In genomic region chr5:120511643-120512220, GRCm38 (mm10) we compare ENCODE assay signal across 9 mouse cellular contexts. TPM values are rescaled to one million over a fixed set of nuclear protein-coding genes. Genes with fewer than 3 reads are reported as not detected.
A peak's percentile ranks its signal among the peaks of the same experiment; 100 is the strongest.
DNase-seq lines count a peak whose midpoint lies in the region; ATAC-seq lines count a peak whose summit lies in the region.
"Had no signal": no experiment of that assay in that cellular context is flagged by ENCODE, and none has a peak within 500 bp of the region (broad histone marks: within the 10 kb centered on the region; RNA-seq: fewer than 3 reads in every experiment).

No protein-coding gene starts in this region.

- H3K4me3 ChIP-seq in embryonic facial prominence, embryonic 10.5 days = peak overlapping the region; percentile 62
- H3K4me3 ChIP-seq in heart, embryonic 16.5 days (ENCODE audit: low read length) = peak overlapping the region; percentile 64
- peak overlapping the region; percentile 57 for H3K4me3 ChIP-seq in limb, embryonic 13.5 days
- H3K4me3 ChIP-seq in midbrain, embryonic 15.5 days = peak overlapping the region; percentile 40

- no peak for DNase-seq in frontal cortex, postnatal 14 days (ENCODE audit: low spot score in 2 of 2)
- DNase-seq in embryonic facial prominence, embryonic 10.5 days (ENCODE audit: low spot score) = no peak
- DNase-seq in cerebellum, postnatal 36 days = no peak
- DNase-seq in layer of hippocampus, postnatal 14 days (ENCODE audit: low spot score in 2 of 2) = no peak

- H3K4me1 ChIP-seq in embryonic facial prominence, embryonic 10.5 days = peaks cover 50% of the 10 kb centered on the region
- peaks cover 22% of the 10 kb centered on the region for H3K4me1 ChIP-seq in heart, embryonic 16.5 days (ENCODE audit: control insufficient read depth, insufficient read depth, low read length)
- H3K4me1 ChIP-seq in limb, embryonic 13.5 days = peaks cover 61% of the 10 kb centered on the region
- peaks cover 20% of the 10 kb centered on the region; the same call in 1 of the 2 replicates for H3K4me1 ChIP-seq in midbrain, embryonic 15.5 days

- 31% methylated on average over 14 of the region's 14 CpGs for WGBS in embryonic facial prominence, embryonic 10.5 days
- WGBS in heart, embryonic 16.5 days = 25% methylated on average over 14 of the region's 14 CpGs
- 28% methylated on average over 14 of the region's 14 CpGs for WGBS in limb, embryonic 13.5 days
- WGBS in midbrain, embryonic 15.5 days = 42% methylated on average over 14 of the region's 14 CpGs

- peak overlapping the region; percentile 79 for H3K4me2 ChIP-seq in heart, embryonic 16.5 days (ENCODE audit: low read depth, low read length)
- peak overlapping the region; percentile 70 for H3K4me2 ChIP-seq in limb, embryonic 13.5 days (replicated peaks)
- peak overlapping the region; percentile 77 for H3K4me2 ChIP-seq in midbrain, embryonic 15.5 days

- H3K9ac ChIP-seq in heart, embryonic 16.5 days (ENCODE audit: low read length) = peak overlapping the region; percentile 70; the same call in 1 of the 2 replicates
- H3K9ac ChIP-seq in limb, embryonic 13.5 days = peak overlapping the region; percentile 59
- no peak overlapping the region for H3K9ac ChIP-seq in midbrain, embryonic 15.5 days

- no peaks in the 10 kb centered on the region for H3K36me3 ChIP-seq in embryonic facial prominence, embryonic 10.5 days (replicated peaks)
- H3K36me3 ChIP-seq in heart, embryonic 16.5 days (ENCODE audit: control insufficient read depth, insufficient read depth) = no peaks in the 10 kb centered on the region
- H3K36me3 ChIP-seq in limb, embryonic 13.5 days = no peaks in the 10 kb centered on the region
- H3K36me3 ChIP-seq in midbrain, embryonic 15.5 days (replicated peaks) = no peaks in the 10 kb centered on the region

- no peak overlapping the region for H3K27ac ChIP-seq in embryonic facial prominence, embryonic 10.5 days (replicated peaks)
- H3K27ac ChIP-seq in heart, embryonic 16.5 days (ENCODE audit: low read length) = no peak overlapping the region
- H3K27ac ChIP-seq in limb, embryonic 13.5 days = no peak overlapping the region
- H3K27ac ChIP-seq in midbrain, embryonic 15.5 days = no peak overlapping the region

- no peaks in the 10 kb centered on the region for H3K9me3 ChIP-seq in embryonic facial prominence, embryonic 10.5 days
- H3K9me3 ChIP-seq in heart, embryonic 16.5 days (replicated peaks; ENCODE audit: control insufficient read depth, low read length) = no peaks in the 10 kb centered on the region
- H3K9me3 ChIP-seq in limb, embryonic 13.5 days = peaks cover 4% of the 10 kb centered on the region; the same call in 1 of the 2 replicates
- H3K9me3 ChIP-seq in midbrain, embryonic 15.5 days = no peaks in the 10 kb centered on the region

- H3K27me3 ChIP-seq in embryonic facial prominence, embryonic 10.5 days (replicated peaks; ENCODE audit: low read depth, poor library complexity, severe bottlenecking) = peaks cover 24% of the 10 kb centered on the region
- H3K27me3 ChIP-seq in heart, embryonic 16.5 days (ENCODE audit: control insufficient read depth, insufficient read depth, low read length) = no peaks in the 10 kb centered on the region
- peaks cover 5% of the 10 kb centered on the region for H3K27me3 ChIP-seq in limb, embryonic 13.5 days
- H3K27me3 ChIP-seq in midbrain, embryonic 15.5 days (replicated peaks) = peaks cover 13% of the 10 kb centered on the region

- 0 out of 2 replicates have a peak, but pooled peaks have one; percentile 14 for ATAC-seq in frontal cortex, adult (ENCODE audit: low TSS enrichment)
- no peak for ATAC-seq in heart, embryonic 16.5 days (replicated peaks; ENCODE audit: extremely low read depth, insufficient read depth, low FRiP score)
- no peak for ATAC-seq in limb, embryonic 13.5 days (ENCODE audit: low FRiP score, low read depth)
- no peak; the same call in 1 of the 2 replicates for ATAC-seq in midbrain, embryonic 15.5 days (replicated peaks)

RNA-seq across cellular contexts. Expression of gene Slc8b1, which starts 0.8 kb away (rescaled TPM):
- polyA plus RNA-seq in embryonic facial prominence, embryonic 10.5 days (2016; fragmentation: Nextera tagmentation; extraction: Ambion mirVana) = 4.1 and 5.2 TPM in 2 replicates
- 3.5 and 4.3 TPM in 2 replicates for polyA plus RNA-seq in heart, embryonic 16.5 days (2015; fragmentation: Nextera tagmentation; extraction: Ambion mirVana)
- polyA plus RNA-seq in limb, embryonic 13.5 days (2015; fragmentation: Nextera tagmentation; extraction: Ambion mirVana) = 6.1 and 6.9 TPM in 2 replicates
- polyA plus RNA-seq in midbrain, embryonic 15.5 days (2015; fragmentation: Nextera tagmentation; extraction: Ambion mirVana) = 1.6 and 2.5 TPM in 2 replicates
- 1 to 10 TPM; 7.9 to 8.4 TPM for total RNA-seq in layer of hippocampus, postnatal 14 days (2021)

RNA-seq across cellular contexts. Expression of gene Plbd2, which starts 8.3 kb away (rescaled TPM):
- polyA plus RNA-seq in embryonic facial prominence, embryonic 10.5 days (2016; fragmentation: Nextera tagmentation; extraction: Ambion mirVana) = 35.5 and 37.8 TPM in 2 replicates
- 43.3 and 44.1 TPM in 2 replicates for polyA plus RNA-seq in heart, embryonic 16.5 days (2015; fragmentation: Nextera tagmentation; extraction: Ambion mirVana)
- polyA plus RNA-seq in limb, embryonic 13.5 days (2015; fragmentation: Nextera tagmentation; extraction: Ambion mirVana) = 55.9 and 58.8 TPM in 2 replicates
- 36.8 and 37.2 TPM in 2 replicates for polyA plus RNA-seq in midbrain, embryonic 15.5 days (2015; fragmentation: Nextera tagmentation; extraction: Ambion mirVana)
- 10 to 100 TPM; 69.9 to 76.1 TPM for total RNA-seq in layer of hippocampus, postnatal 14 days (2021)

RNA-seq across cellular contexts. Expression of gene Sds, which starts 35.4 kb away (rescaled TPM):
- polyA plus RNA-seq in embryonic facial prominence, embryonic 10.5 days (2016; fragmentation: Nextera tagmentation; extraction: Ambion mirVana) = not detected in 2 replicates
- 0.56 TPM in 1 of 2 replicates, not detected in the other for polyA plus RNA-seq in heart, embryonic 16.5 days (2015; fragmentation: Nextera tagmentation; extraction: Ambion mirVana)
- not detected in 2 replicates for polyA plus RNA-seq in limb, embryonic 13.5 days (2015; fragmentation: Nextera tagmentation; extraction: Ambion mirVana)
- 0.36 TPM in 1 of 2 replicates, not detected in the other for polyA plus RNA-seq in midbrain, embryonic 15.5 days (2015; fragmentation: Nextera tagmentation; extraction: Ambion mirVana)
- not detected for total RNA-seq in layer of hippocampus, postnatal 14 days (2021)
- total RNA-seq: neutrophil, adult 5-6 weeks had no signal

RNA-seq across cellular contexts. Expression of gene Sdsl, which starts 39.1 kb away (rescaled TPM):
- 6.2 and 7.1 TPM in 2 replicates for polyA plus RNA-seq in embryonic facial prominence, embryonic 10.5 days (2016; fragmentation: Nextera tagmentation; extraction: Ambion mirVana)
- polyA plus RNA-seq in heart, embryonic 16.5 days (2015; fragmentation: Nextera tagmentation; extraction: Ambion mirVana) = 18.1 TPM in 2 replicates
- polyA plus RNA-seq in limb, embryonic 13.5 days (2015; fragmentation: Nextera tagmentation; extraction: Ambion mirVana) = 2.0 and 2.3 TPM in 2 replicates
- polyA plus RNA-seq in midbrain, embryonic 15.5 days (2015; fragmentation: Nextera tagmentation; extraction: Ambion mirVana) = 5.6 and 6.0 TPM in 2 replicates
- total RNA-seq in layer of hippocampus, postnatal 14 days (2021) = 1 to 10 TPM; 7.1 to 8.7 TPM
- total RNA-seq: neutrophil, adult 5-6 weeks had no signal
